Mouse (Mus musculus) G1E (cell line): ENCODE measurements around the gene Pabpc1l. TPM values are rescaled to one million over a fixed set of nuclear protein-coding genes. Genes with fewer than 3 reads are reported as not detected.

Experiments
- ATAC-seq: 2 replicates; pipeline ENCODE4 v1.8.0; 2016; ENCODE audit warnings: mild to moderate bottlenecking; ENCODE audit not compliant: insufficient number of reproducible peaks, poor library complexity, low FRiP score, severe bottlenecking; ENCODE audit errors: extremely low read depth
- DNase-seq: peaks from one replicate; pipeline ENCODE4 v3.0.0; 2012; ENCODE audit warnings: low spot score
- H3K27me3 ChIP-seq: 2 replicates; pipeline ENCODE4 v1.6.1; 2012; ENCODE audit warnings: mild to moderate bottlenecking, low read length, inconsistent platforms; ENCODE audit not compliant: insufficient read depth
- H3K36me3 ChIP-seq: replicated peaks from 2 replicates; pipeline ENCODE3; 2012; ENCODE audit warnings: mild to moderate bottlenecking, inconsistent platforms
- H3K4me1 ChIP-seq: 2 replicates; pipeline ENCODE4 v1.6.1; 2012; ENCODE audit warnings: low read depth, low read length, inconsistent platforms, mixed read lengths; ENCODE audit not compliant: insufficient read depth
- H3K4me3 ChIP-seq: 2 replicates; pipeline ENCODE4 v1.5.1; 2012; ENCODE audit warnings: low read depth, mild to moderate bottlenecking, inconsistent platforms, low read length, moderate library complexity, mixed read lengths
- H3K9me3 ChIP-seq: replicated peaks from 2 replicates; pipeline ENCODE4 v1.6.1; 2012; ENCODE audit warnings: inconsistent platforms
- CTCF ChIP-seq: IDR thresholded peaks from 2 replicates; pipeline ENCODE4 v1.5.1; 2012; ENCODE audit warnings: low read depth, low read length, inconsistent platforms, mixed read lengths
- GATA1 ChIP-seq: IDR thresholded peaks from 2 replicates; pipeline ENCODE4 v1.6.1; 2012; ENCODE audit warnings: borderline replicate concordance, low read length, inconsistent platforms, mixed read lengths
- GATA2 ChIP-seq: IDR thresholded peaks from 2 replicates; pipeline ENCODE4 v1.6.1; 2012; ENCODE audit warnings: low read depth, low read length, inconsistent platforms, borderline replicate concordance
- POLR2AphosphoS5 ChIP-seq: IDR thresholded peaks from 2 replicates; pipeline ENCODE4 v1.6.1; 2012; ENCODE audit warnings: low read depth, low read length, inconsistent platforms; ENCODE audit not compliant: insufficient replicate concordance
- TAL1 ChIP-seq: conservative IDR thresholded peaks from 2 replicates; pipeline ENCODE4 v1.6.1; 2012; ENCODE audit warnings: low read depth, low read length, inconsistent platforms, mixed read lengths
- polyA plus RNA-seq: library from polyadenylated mRNA; stranded (reverse); fragments of >175 nt; gene quantifications from 2 replicates; pipeline ENCODE4 v1.2.3, GENCODE M21; 2012
- total RNA-seq, 2 experiments: library from RNA; stranded (forward) in 1 of 2; stranded (reverse) in 1 of 2; fragments of 200-1000 nt in 1 of 2; fragments of >200 nt in 1 of 2; fragmentation: Nextera tagmentation in 1 of 2; gene quantifications; 2 replicates each; pipeline ENCODE4 v1.2.3; 2014 to 2017

Pabpc1l gene
- total and polyA plus RNA-seq, 3 experiments: 0.07 to 0.44 TPM; not detected in 1

DNA sequence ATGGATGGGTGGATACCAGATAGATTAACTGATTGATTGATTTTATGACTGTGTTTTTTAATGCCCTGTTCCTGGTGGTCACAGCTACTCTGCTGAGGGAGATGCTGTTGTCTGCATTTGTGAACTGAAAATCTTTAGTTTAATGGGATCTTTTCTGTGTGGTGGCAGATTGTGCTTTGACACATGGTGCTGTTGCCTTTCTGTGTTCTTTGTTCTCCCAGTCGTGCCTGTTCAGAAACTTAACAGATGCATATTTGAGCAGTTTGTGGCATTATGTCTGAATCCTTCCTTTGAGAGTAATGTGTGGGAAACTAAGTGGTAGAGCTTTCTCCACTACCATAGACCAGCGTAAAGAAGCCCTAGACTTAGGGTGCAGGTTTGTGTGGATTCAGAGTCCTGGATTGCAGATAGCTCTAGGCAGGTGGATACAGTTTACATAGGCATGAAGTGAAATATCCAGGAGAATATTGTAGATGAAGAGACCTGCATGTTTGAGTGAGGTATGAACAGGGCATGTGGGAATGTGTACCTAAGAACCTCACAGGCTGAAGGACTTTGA lies 17.2 kb upstream of the Pabpc1l start:
- ATAC-seq: no peak
- Histone ChIP-seq H3K4me3 (no peak overlapping the region), H3K36me3 (peaks cover 85% of the 10 kb centered on the region), H3K4me1 (peaks cover 20% of the 10 kb centered on the region), H3K9me3 (0 out of 2 replicates have a peak, but pooled peaks cover 2% of the 10 kb centered on the region), H3K27me3 (no peaks in the 10 kb centered on the region)
- TF ChIP-seq GATA1 (no peak), CTCF (no peak), POLR2AphosphoS5 (no peak), TAL1 (no peak), GATA2 (no peak)
- DNase-seq: no peak

DNA sequence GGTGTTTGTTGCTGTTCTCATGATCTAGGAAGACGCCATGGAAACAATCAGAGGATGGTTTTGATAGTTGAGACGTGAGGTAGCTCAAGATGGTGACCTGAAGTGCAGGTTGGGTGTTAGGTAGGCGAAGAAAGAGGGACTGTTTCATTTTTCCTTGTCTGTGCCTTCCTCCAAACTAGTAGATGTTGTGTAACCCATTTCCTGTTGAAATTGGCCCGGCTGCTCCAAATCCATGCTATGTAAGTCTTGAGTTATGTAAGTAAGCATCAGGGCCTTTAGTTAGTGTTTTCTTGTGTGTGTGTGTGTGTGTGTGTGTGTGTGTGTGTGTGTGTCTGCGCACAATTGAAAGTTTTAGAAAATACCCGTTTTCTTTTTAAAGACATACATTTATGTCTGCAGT lies 16.0 kb upstream of the Pabpc1l start:
- H3K9me3 ChIP-seq: 0 out of 2 replicates have a peak, but pooled peaks cover 2% of the 10 kb centered on the region
- H3K36me3 ChIP-seq: peaks cover 86% of the 10 kb centered on the region
- H3K4me3 ChIP-seq: no peak overlapping the region
- H3K27me3 ChIP-seq: no peaks in the 10 kb centered on the region
- ATAC-seq: no peak
- no peak for DNase-seq
- peaks cover 10% of the 10 kb centered on the region for H3K4me1 ChIP-seq
- TF ChIP-seq CTCF (no peak), TAL1 (no peak), GATA2 (no peak), POLR2AphosphoS5 (no peak), GATA1 (no peak)

DNA sequence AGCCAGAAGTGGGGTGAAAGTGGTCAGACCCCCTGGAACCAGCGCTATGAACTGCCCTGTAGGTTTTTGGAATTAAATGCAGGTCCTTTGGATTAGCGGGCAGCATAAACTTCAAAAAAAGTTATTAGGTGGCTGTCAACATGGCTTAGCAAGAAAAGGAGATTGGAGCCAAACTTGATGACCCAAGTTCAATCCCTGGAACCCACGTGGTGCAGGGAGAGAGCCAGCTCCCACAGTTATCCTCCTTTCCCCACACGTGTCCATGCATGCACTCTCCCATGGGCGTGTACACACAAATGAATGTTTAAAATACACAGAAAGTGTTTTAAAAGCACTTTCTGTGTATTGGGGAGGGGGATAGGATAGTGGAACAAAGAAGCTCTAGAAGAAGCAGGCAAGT lies 14.8 kb upstream of the Pabpc1l start:
- Histone ChIP-seq H3K36me3 (peaks cover 88% of the 10 kb centered on the region), H3K9me3 (0 out of 2 replicates have a peak, but pooled peaks cover 2% of the 10 kb centered on the region), H3K27me3 (no peaks in the 10 kb centered on the region), H3K4me3 (no peak overlapping the region), H3K4me1 (peaks cover 10% of the 10 kb centered on the region)
- TF ChIP-seq GATA1 (no peak), CTCF (no peak), TAL1 (no peak), GATA2 (no peak), POLR2AphosphoS5 (no peak)
- ATAC-seq: no peak
- no peak for DNase-seq

DNA sequence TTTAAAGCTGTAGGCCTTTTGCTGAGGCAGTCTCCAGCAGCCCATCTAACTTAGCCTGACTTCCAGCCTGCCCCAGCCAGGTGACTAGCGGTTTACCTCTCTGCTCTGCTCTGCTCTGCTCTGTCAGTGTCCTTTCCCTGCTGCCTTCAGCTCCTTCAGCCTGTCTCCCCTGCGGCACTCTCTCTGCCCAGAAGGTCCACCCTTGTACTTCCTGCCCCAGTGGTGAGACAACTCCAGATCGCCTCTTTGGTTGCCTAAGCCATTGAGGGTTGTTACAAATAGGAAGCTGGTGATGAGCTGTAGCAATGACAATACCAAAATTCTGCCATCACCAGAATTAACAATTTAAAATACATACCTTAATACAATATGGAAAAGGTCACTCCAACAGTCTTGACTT lies 14.3 kb upstream of the Pabpc1l start:
- peaks cover 10% of the 10 kb centered on the region for H3K4me1 ChIP-seq
- 0 out of 2 replicates have a peak, but pooled peaks cover 2% of the 10 kb centered on the region for H3K9me3 ChIP-seq
- TF ChIP-seq POLR2AphosphoS5: no peak
- no peak for TF ChIP-seq GATA2
- H3K36me3 ChIP-seq: peaks cover 89% of the 10 kb centered on the region
- no peak overlapping the region for H3K4me3 ChIP-seq
- no peak for DNase-seq
- no peaks in the 10 kb centered on the region for H3K27me3 ChIP-seq
- no peak for ATAC-seq

DNA sequence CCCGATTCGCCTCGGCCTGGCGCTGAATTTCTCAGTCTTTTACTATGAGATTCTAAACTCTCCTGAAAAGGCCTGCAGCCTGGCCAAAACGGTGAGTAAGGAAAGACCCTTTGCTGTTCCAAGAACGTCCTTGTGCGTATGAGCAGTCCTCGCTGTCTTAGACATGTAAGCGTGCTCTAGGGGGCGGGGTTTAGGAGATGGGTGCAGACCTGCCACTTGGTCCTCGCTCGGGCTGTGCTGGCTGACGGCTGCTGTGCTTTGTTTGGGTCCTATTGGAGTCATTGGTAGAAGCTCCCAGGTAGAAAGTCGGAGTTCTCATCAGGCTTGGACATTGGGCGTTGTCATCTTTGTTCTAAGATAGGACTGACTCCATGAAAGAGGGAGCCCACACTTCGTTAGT lies 9.9 kb upstream of the Pabpc1l start:
- Histone ChIP-seq H3K4me3 (no peak overlapping the region), H3K27me3 (no peaks in the 10 kb centered on the region), H3K9me3 (no peaks in the 10 kb centered on the region), H3K4me1 (no peaks in the 10 kb centered on the region), H3K36me3 (peaks cover 97% of the 10 kb centered on the region)
- DNase-seq (no peak), ATAC-seq (no peak)
- TF ChIP-seq POLR2AphosphoS5 (no peak), CTCF (no peak), GATA1 (no peak), TAL1 (no peak), GATA2 (no peak)

DNA sequence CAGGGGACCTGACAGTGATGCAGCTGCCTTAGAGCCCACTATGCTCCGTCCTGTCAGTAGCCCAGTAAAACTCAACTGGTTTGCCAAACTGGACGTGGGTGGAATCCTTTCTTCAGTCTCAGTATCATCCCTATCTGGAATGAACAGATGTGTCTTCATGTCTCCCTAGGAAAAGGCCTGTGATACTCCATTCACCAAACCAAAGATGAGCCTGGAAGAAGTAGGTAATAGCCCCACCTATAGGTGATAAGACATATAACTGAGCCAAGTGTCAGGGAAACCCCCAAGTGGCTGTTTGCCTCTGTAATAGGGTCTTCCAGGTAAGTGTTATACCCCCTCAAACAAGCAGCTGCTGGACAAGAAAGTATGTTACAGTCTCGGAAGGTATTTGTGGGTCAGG lies 6.3 kb upstream of the Pabpc1l start:
- Histone ChIP-seq H3K9me3 (no peaks in the 10 kb centered on the region), H3K4me3 (no peak overlapping the region), H3K36me3 (peaks cover 67% of the 10 kb centered on the region), H3K27me3 (no peaks in the 10 kb centered on the region), H3K4me1 (no peaks in the 10 kb centered on the region)
- ATAC-seq (no peak), DNase-seq (no peak)
- no peak for TF ChIP-seq TAL1
- no peak for TF ChIP-seq GATA2
- TF ChIP-seq GATA1: no peak
- TF ChIP-seq POLR2AphosphoS5: no peak

DNA sequence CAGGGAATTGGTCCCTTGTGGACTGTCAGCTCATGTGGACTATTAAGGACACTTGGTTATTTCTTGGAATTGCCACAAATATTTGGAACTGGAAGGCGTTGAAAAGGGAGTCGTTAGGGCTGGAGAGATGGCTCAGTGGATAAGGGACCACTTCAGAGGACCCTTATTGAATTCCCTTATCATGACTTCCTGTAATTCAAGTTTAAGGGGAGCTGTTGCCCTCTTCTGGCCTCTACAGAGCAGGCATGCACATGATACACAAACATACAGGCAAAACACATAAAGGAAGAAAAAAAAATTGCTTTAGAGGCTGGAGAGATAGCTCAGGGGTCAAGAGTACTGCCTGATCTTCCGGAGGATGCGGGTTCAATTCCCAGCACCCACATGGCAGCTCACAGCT lies 5.3 kb upstream of the Pabpc1l start:
- no peaks in the 10 kb centered on the region for H3K27me3 ChIP-seq
- TF ChIP-seq TAL1 (no peak), POLR2AphosphoS5 (no peak), CTCF (no peak), GATA2 (no peak), GATA1 (no peak)
- ATAC-seq (no peak), DNase-seq (no peak)
- H3K9me3 ChIP-seq: no peaks in the 10 kb centered on the region
- no peak overlapping the region for H3K4me3 ChIP-seq
- peaks cover 57% of the 10 kb centered on the region for H3K36me3 ChIP-seq
- H3K4me1 ChIP-seq: no peaks in the 10 kb centered on the region
